Mouse (Mus musculus) hindbrain, postnatal 0 days (tissue): ENCODE measurements at regions not wholly inside any gene's neighbourhood (a gene's known extent, or its start where the extent isn't known, plus 50 kb on each side); places are given as distances from the start of the nearest gene placed in this dataset.

Experiments
- ATAC-seq: fragments of 200-750 bp; cut with Nextera tagmentation; 2 replicates; pipeline ENCODE4 v1.8.0; 2017; ENCODE audit warnings: mild to moderate bottlenecking, moderate TSS enrichment, moderate library complexity
- DNase-seq: peaks from one replicate; pipeline ENCODE4 v3.0.0-alpha.2; 2015; ENCODE audit warnings: low spot score
- H3K27ac ChIP-seq: fragments of 300-500 bp; sonication (generic); 2 replicates; pipeline ENCODE4 v1.5.1; 2014; ENCODE audit warnings: mild to moderate bottlenecking
- H3K27me3 ChIP-seq: fragments of 300-500 bp; sonication (generic); 2 replicates; pipeline ENCODE4 v1.6.1; 2014; ENCODE audit warnings: low read length, mixed read lengths; ENCODE audit not compliant: insufficient read depth
- H3K36me3 ChIP-seq: fragments of 300-500 bp; sonication (generic); 2 replicates; pipeline ENCODE4 v1.6.1; 2014; ENCODE audit warnings: low read length, mixed read lengths; ENCODE audit not compliant: insufficient read depth
- H3K4me1 ChIP-seq: fragments of 300-500 bp; sonication (generic); 2 replicates; pipeline ENCODE4 v1.6.1; 2014; ENCODE audit warnings: antibody characterized with exemption, low read length, mixed read lengths; ENCODE audit not compliant: insufficient read depth
- H3K4me2 ChIP-seq: fragments of 300-500 bp; sonication (generic); 2 replicates; pipeline ENCODE4 v1.6.1; 2014; ENCODE audit warnings: low read depth, mild to moderate bottlenecking, low read length, moderate library complexity, mixed read lengths
- H3K4me3 ChIP-seq: fragments of 300-500 bp; sonication (generic); 2 replicates; pipeline ENCODE4 v1.5.1; 2014; ENCODE audit warnings: low read length
- H3K9ac ChIP-seq: fragments of 300-500 bp; sonication (generic); replicated peaks from 2 replicates; pipeline ENCODE4 v1.6.1; 2014; ENCODE audit warnings: mild to moderate bottlenecking, low read length, moderate library complexity, mixed read lengths
- H3K9me3 ChIP-seq: fragments of 300-500 bp; sonication (generic); 2 replicates; pipeline ENCODE4 v1.6.1; 2016; ENCODE audit warnings: low read length, mixed read lengths
- CTCF ChIP-seq: IDR thresholded peaks from 2 replicates; pipeline ENCODE4 v1.5.1; 2016; ENCODE audit warnings: antibody characterized with exemption, control low read depth, low read depth
- WGBS: fragments of 180-500 bp; shearing (Covaris S2); extraction: QIAGEN DNeasy Blood & Tissue Kit; methylation state at CpG from one replicate; pipeline ENCODE4 v1.1.7; 2014; 5-methylcytosine and 5-hydroxymethylcytosine counted together

- ATAC-seq: no peak
- Histone ChIP-seq H3K27ac (no peak overlapping the region), H3K9me3 (no peaks in the 10 kb centered on the region), H3K27me3 (no peaks in the 10 kb centered on the region), H3K4me1 (0 out of 2 replicates have a peak, but pooled peaks cover 4% of the 10 kb centered on the region), H3K9ac (no peak overlapping the region), H3K4me2 (no peak overlapping the region), H3K36me3 (no peaks in the 10 kb centered on the region), H3K4me3 (no peak overlapping the region)
- 18% methylated on average over 3 of the region's 3 CpGs for WGBS
- peak; percentile 64 for DNase-seq
- TF ChIP-seq CTCF: peak; percentile 55
These were observed 474.6 kb downstream of the Zfp536 start for GRCm38 (mm10) chr7:37298888-37299287.

GRCm38 (mm10) chr7:37305463-37305862, 468.0 kb downstream of the Zfp536 start:
- no peaks in the 10 kb centered on the region for H3K36me3 ChIP-seq
- H3K27ac ChIP-seq: no peak overlapping the region
- 79% methylated on average over 9 of the region's 9 CpGs for WGBS
- no peak overlapping the region for H3K9ac ChIP-seq
- no peaks in the 10 kb centered on the region for H3K4me1 ChIP-seq
- TF ChIP-seq CTCF: no peak
- no peak overlapping the region for H3K4me3 ChIP-seq
- no peaks in the 10 kb centered on the region for H3K9me3 ChIP-seq
- H3K4me2 ChIP-seq: no peak overlapping the region
- no peak for DNase-seq
- H3K27me3 ChIP-seq: no peaks in the 10 kb centered on the region
- no peak for ATAC-seq

- no peak overlapping the region for H3K4me2 ChIP-seq
- H3K9me3 ChIP-seq: no peaks in the 10 kb centered on the region
- no peaks in the 10 kb centered on the region for H3K4me1 ChIP-seq
- H3K4me3 ChIP-seq: no peak overlapping the region
- no peak overlapping the region for H3K9ac ChIP-seq
- no peak overlapping the region for H3K27ac ChIP-seq
- TF ChIP-seq CTCF: no peak
- no peaks in the 10 kb centered on the region for H3K27me3 ChIP-seq
- DNase-seq: no peak
- WGBS: 82% methylated on average over 4 of the region's 4 CpGs
- no peaks in the 10 kb centered on the region for H3K36me3 ChIP-seq
- ATAC-seq: no peak
These were observed 466.2 kb downstream of the Zfp536 start for GRCm38 (mm10) chr7:37307191-37307590.

GRCm38 (mm10) chr7:37324653-37325052, 448.8 kb downstream of the Zfp536 start:
- Histone ChIP-seq H3K36me3 (no peaks in the 10 kb centered on the region), H3K27ac (no peak overlapping the region), H3K9ac (no peak overlapping the region), H3K4me3 (no peak overlapping the region), H3K27me3 (no peaks in the 10 kb centered on the region), H3K4me1 (no peaks in the 10 kb centered on the region), H3K9me3 (no peaks in the 10 kb centered on the region), H3K4me2 (no peak overlapping the region)
- WGBS: 93% methylated on average over 7 of the region's 7 CpGs
- ATAC-seq: no peak
- no peak for DNase-seq
- peak; percentile 16; the same call in 1 of the 2 replicates for TF ChIP-seq CTCF

- H3K9ac ChIP-seq: no peak overlapping the region
- H3K27me3 ChIP-seq: no peaks in the 10 kb centered on the region
- no peak for TF ChIP-seq CTCF
- H3K36me3 ChIP-seq: no peaks in the 10 kb centered on the region
- no peaks in the 10 kb centered on the region for H3K9me3 ChIP-seq
- peaks cover 20% of the 10 kb centered on the region for H3K4me1 ChIP-seq
- no peak overlapping the region for H3K27ac ChIP-seq
- no peak overlapping the region for H3K4me3 ChIP-seq
- ATAC-seq: 0 out of 2 replicates have a peak, but pooled peaks have one; percentile 34
- DNase-seq: peak; percentile 44
- WGBS: 55% methylated on average over 14 of the region's 16 CpGs
- no peak overlapping the region for H3K4me2 ChIP-seq
These were observed 440.0 kb downstream of the Zfp536 start for GRCm38 (mm10) chr7:37333451-37333850.

DNA sequence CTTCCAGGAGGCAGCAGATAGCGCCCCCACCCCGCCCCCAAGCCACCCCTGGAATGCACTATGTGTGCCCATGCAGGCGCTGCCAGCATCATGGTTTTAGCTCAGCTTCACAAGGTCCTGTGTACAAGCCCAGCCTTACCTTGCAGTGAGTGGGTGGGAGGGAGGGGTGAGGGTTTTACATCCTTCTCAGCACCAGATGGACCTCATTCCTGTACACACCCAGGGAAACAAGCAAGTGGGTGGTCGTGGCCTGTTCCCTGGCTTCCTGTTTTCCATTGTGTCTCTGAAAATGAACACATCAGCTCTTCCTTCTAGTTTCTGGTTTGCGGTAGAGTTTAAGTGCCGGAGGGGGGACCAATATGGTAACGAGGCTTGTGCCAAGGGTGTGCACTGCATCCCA, 438.2 kb downstream of the Zfp536 start:
- TF ChIP-seq CTCF: no peak
- no peak overlapping the region for H3K4me2 ChIP-seq
- no peaks in the 10 kb centered on the region for H3K27me3 ChIP-seq
- no peaks in the 10 kb centered on the region for H3K9me3 ChIP-seq
- H3K9ac ChIP-seq: no peak overlapping the region
- H3K36me3 ChIP-seq: no peaks in the 10 kb centered on the region
- no peak for DNase-seq
- no peak overlapping the region for H3K4me3 ChIP-seq
- H3K4me1 ChIP-seq: peaks cover 20% of the 10 kb centered on the region
- ATAC-seq: no peak
- WGBS: 51% methylated on average over 7 of the region's 7 CpGs
- H3K27ac ChIP-seq: no peak overlapping the region

DNA sequence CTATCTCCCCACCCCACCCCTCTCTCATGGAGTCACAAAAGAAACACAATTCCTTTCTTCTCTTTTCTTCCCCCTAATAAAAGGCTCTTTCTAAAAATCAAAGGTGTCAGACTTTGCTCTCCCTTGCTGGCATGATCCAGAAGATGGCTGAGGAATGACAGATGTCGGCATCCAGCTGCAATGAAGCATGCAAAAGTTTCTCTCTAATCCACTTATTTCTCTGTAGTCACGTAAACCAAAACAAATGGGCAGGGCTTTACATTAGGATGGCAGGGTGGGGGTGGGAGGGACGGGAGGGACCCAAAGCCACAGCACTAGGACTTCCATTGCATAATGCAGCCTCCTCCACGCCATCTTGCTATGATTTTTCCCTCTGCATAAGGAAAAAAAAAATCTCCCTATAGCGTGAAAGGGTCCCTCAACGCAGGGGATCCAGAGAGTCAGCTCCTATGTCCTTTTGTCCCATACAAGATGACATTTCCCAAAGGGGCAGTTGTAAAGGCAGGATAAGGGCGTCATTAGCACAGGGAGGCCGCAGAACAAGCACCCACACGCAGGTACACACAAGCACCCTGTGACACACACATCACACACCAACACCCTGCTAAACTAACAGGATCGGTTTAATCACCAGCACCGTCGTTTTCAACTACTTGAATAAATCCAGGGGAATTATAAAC, 437.1 kb downstream of the Zfp536 start:
- Histone ChIP-seq H3K4me1 (peaks cover 20% of the 10 kb centered on the region), H3K36me3 (no peaks in the 10 kb centered on the region), H3K9ac (peak overlapping the region; percentile 43), H3K4me3 (peak overlapping the region; percentile 40), H3K27ac (peak overlapping the region; percentile 80), H3K27me3 (no peaks in the 10 kb centered on the region), H3K4me2 (peak overlapping the region; percentile 82), H3K9me3 (no peaks in the 10 kb centered on the region)
- DNase-seq (no peak), ATAC-seq (no peak)
- no peak for TF ChIP-seq CTCF
- WGBS: 10% methylated on average over 12 of the region's 12 CpGs
